Mouse (Mus musculus) left cerebral cortex, adult 9 months (tissue): ENCODE data around the gene Trpm1.
"Not testable (repeated sequence)": the region's sequence is repeated elsewhere in the genome, so short reads cannot be mapped to it uniquely, and the experiment has no call there.

Source experiments
- DNase-seq, 2 experiments: peaks; one replicate each; pipeline ENCODE4 v3.0.0; 2022; ENCODE audit warnings: low spot score in 2 of 2

Gene Trpm1

GRCm38 (mm10) chr7:64153535-64153934 is at the start of gene Trpm1:
Gene Trpm1, plus strand, starts transcription at chr7:64153835.
- no peak for DNase-seq

DNA sequence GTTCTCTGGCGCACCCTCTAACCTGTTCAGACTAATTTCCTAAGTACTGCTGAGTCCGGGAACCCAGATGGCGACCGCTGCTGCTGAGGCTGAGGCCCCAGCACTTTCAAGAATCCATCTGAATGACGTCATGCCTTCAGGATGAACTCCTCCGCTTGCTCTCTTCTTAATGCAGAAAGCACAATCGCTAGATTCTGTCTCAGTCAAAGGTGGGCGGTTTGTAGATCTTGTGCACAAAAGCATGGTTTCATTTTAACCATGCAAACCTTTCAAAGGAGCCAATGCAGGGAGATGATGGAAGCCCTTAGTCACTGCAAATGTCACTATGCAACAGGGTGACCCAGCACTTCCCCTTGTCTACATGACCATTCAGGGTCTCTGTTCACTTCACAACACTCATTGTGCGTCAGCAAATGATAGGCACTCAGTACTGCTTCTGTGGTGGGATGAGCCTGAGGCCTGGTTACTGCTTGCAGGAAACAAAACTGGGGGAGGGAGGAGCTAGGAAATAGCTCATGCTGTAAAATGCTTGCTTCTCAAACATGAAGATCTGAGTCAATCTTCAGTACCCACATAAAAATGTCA is 31.4 kb upstream of the Trpm1 start:
- peak; percentile 45 for DNase-seq

GRCm38 (mm10) chr7:64123721-64124120 is 29.9 kb upstream of the Trpm1 start:
- no peak for DNase-seq

- DNase-seq: not testable (repeated sequence)
Observed at GRCm38 (mm10) chr7:64125994-64126393, 27.6 kb upstream of the Trpm1 start.

DNA sequence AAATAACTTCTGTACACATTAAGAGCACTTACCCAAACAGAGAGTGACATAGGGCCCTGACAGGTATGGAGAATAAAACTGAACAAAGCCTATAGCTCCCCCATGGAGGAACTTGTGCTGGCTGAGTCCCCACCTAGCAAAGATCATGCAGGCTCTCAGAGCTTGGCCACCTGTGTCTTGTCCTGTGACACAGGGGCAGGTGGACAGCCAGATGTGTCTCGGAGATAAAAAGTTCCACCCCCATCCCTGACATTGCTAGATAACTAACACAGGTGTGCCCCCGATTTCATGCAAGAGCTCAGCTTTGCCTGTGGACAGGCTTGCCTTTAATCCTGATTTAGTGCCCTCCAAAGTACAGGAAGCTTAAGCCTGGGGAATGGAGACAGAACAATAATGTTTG is 13.8 kb upstream of the Trpm1 start:
- no peak for DNase-seq

- DNase-seq: no peak
Observed at GRCm38 (mm10) chr7:64141301-64142032, 12.2 kb upstream of the Trpm1 start.

DNA sequence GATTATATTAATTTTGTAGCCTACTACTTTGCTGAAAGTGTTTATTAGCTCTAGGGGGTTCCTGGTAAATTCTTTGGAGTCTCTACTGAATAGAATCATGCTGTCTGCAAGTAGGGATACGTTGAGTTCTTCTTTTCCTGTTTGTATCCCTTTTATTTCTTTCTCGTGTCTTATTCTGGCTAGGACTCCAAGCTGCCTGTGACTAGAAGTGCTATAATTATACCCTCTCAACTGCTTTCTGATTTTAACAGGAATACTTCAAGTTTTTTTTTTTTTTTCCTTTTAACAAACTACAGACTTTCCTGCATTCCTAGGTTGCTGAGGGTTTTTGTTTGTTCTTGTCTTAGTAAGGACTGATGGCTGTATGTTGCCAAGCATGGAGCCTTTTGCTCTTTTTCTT is 4.3 kb upstream of the Trpm1 start:
- DNase-seq: no peak

DNA sequence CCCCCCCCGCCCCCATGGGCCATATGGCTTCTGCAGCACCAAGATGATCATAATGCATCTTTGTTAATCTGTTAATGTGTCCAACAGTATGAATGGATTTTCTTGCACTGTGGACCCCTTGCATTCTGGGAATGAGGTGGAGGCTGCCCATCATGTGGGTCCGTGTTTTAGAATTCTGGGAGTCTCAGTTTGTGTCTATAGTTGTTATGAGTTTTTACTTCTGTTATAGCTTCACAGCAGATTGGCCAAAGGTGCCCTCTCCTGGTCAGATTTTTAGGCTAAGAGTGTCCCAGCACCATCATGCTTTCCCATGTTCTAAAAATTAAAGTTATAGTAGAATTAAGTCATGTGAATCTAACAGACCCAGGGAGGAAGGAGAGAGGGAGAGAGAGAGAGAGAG is 3.9 kb upstream of the Trpm1 start:
- DNase-seq: peak in 1 of 2 experiments; percentile 53

- DNase-seq: no peak
Observed at GRCm38 (mm10) chr7:64150436-64151080, 3.1 kb upstream of the Trpm1 start.

- DNase-seq: no peak
Observed at GRCm38 (mm10) chr7:64155226-64155625, 1.6 kb downstream of the Trpm1 start.

DNA sequence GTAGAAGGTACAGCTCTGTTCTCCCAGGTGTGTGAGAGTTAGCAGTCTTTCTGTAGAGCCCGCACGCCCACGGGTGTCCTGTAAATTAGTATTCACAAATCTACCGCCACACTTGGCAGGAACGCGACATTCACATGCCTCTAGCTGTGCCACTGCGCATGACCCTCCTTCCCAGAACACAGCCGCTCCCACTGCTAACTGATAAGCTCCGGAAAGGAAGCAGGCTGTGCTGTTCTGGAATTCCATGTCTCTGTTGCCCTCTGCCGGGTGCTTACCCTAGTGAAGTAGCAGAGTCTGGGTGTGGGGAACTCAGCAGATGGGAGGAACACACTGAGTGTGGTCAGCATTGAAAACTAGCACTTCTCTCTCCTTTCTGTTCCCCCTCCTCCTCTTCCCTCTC is 2.1 kb downstream of the Trpm1 start:
- DNase-seq: peak; percentile 87 to 93

DNA sequence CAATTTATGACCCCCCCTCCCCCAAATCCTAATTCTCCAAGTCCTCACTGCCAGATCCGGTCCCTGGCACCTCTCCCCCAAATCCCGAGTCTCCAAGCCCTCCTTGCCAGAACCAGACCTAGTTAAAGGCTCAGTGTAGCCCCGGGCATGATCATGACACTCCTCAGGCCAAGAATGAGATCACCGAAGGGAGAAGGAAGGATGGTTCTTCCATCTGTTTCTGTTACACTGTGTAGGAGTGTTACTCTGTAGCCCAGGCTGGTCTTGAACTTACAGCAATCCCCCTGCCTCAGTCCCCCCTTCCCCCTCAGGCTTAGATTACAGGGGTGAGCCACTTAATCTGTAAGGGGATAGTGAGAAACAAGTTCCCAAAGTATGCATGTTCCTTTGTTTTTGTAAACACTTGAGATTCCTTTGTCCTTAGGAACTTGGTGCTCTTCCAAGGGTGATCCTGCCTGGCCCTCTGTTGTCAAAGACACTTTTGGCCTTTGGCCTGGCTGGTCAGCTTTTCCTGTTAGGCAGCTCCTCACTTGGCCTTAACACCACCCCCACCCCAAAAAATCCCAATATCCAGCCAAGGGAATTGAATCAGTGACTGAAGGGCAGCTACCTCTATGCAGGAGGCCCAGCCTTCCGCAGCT is 2.8 kb downstream of the Trpm1 start:
- no peak for DNase-seq

DNA sequence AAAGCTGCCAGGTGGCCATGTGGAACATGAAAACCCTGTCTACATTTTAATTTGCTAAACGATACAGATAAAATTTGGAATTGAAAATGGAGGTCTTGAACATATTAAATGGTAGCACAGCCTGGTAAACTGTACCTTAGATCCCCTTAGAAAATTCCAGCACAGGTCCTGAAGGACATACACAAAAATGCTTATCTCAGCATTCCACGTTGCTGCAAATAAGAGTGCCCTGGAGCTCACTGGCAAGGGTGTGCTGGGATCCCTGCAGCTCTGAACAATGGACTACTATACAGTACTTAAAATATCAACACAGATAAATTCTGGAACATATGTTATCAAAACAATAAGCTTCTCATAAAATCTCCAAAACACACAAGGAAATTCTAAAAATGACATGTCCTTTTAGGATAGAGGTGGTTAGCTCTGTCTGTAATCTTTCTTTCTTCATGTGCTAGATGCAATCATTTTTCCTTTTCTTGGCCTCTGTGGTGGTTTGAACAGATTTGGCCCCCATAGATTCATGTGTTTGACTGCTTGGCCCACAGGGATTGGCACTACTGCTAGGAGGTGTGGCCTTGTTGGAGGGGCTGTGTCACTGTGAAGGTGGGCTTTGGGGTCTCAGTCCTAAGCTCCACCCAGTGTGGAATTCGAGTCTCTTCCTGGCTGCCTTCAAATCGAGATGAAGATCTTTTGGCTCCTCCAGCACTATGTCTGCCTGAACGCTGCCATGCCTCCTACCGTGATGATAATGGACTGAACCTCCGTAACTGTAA is 3.5 kb downstream of the Trpm1 start:
- DNase-seq: no peak

DNA sequence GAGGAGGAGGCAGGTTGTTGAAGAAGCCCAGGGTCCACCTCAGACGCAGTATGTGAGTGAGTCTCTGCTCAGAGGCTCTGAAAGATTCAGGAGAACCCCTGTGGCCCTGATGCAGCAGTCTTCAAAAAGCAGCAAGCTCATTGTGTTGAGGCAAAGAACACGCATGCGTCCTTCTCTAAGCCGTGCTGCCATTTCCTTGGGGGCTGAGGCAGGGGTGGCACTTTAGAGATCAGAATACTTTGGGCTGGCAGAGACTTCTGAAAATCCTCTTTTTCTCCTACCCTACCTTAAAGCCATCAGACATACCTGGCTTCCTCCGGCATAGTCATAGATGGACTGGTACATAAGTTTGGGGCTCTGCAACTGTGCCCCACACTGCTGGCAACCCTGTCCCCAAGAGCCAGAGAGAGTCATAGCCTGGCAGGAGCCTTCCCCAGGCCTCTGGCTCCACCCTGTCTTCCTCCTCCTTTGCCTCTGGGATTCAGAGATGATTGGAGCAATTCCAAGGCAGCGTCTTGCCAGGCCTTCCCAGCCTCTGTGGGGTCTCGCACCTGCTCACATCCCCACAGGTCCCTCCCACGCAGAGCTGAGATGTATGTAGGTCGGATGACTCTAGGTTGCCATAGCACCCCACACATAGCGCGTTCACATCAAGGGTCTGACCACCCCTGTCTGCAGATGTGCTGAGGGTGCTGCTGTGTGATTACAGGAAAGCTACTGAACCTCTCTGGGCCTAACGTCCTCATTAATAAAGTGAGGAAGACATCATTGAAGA is 4.8 kb downstream of the Trpm1 start:
- peak in 1 of 2 experiments; percentile 45 for DNase-seq

DNA sequence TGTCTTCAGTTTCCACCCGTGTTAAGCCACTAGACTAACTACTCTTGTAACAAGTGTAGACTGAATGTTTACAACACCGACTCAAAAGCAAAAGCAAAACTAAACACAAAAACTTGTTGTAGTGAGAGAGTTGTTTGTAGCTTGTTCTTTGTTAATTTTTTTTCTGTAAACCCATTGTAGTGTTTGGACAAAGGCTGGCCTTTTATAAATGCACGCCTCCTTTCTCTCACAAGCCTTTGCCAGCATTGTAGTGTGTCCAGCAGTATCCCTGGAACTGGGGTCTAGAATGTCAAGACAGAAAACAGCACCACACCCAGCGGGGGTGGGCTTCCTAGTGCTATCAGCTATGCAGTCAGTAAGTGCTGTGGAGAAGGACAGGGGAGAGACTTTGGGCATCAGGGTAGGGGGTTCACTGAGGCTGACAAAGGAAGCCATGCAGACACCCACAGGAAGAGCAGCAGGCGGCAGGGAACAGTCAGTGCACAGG is 5.5 kb downstream of the Trpm1 start:
- peak in 1 of 2 experiments; percentile 34 for DNase-seq

GRCm38 (mm10) chr7:64159612-64160591 is 6.3 kb downstream of the Trpm1 start:
- no peak for DNase-seq

GRCm38 (mm10) chr7:64160737-64161470 is 7.3 kb downstream of the Trpm1 start:
- DNase-seq: peak; percentile 80 to 87

DNA sequence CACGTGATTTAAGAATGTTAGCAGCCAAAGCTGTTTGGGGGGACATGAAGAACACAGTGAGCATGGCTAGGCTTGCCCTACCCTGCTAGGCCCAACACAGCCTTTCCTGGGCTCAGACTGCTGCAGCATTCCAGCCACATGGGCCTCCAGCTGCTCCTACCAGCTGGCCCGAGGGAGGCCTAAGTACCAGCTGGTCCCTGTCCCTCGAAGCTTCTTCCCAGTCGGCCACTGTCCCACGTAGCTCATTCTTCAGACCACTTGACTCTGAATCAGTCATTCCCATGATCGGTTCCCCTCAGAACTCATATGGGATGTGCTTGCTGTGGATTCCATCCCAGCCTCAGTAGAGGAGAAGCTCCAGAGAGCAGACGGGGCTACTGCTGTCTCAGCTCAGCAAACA is 8.4 kb downstream of the Trpm1 start:
- no peak for DNase-seq

GRCm38 (mm10) chr7:64163086-64163485 is 9.5 kb downstream of the Trpm1 start:
- DNase-seq: no peak
